Mouse (Mus musculus) lung, embryonic 14.5 days (tissue): Measurements from ENCODE around the gene Gm12166. TPM values are rescaled to one million over a fixed set of nuclear protein-coding genes. Genes with fewer than 3 reads are reported as not detected.

Source experiments
- ATAC-seq: fragments of 200-750 bp; cut with Nextera tagmentation; 2 replicates; pipeline ENCODE4 v1.8.0; 2017; ENCODE audit warnings: mild to moderate bottlenecking, moderate TSS enrichment, moderate library complexity; ENCODE audit not compliant: insufficient read depth
- DNase-seq: peaks from one replicate; pipeline ENCODE4 v3.0.0-alpha.2; 2015
- H3K27ac ChIP-seq: fragments of 300-500 bp; sonication (generic); 2 replicates; pipeline ENCODE4 v1.5.1; 2014; ENCODE audit warnings: low read depth, mild to moderate bottlenecking, moderate library complexity
- H3K27me3 ChIP-seq: fragments of 300-500 bp; sonication (generic); 2 replicates; pipeline ENCODE4 v1.6.1; 2014; ENCODE audit warnings: low read length, control low read depth; ENCODE audit not compliant: insufficient read depth
- H3K36me3 ChIP-seq: fragments of 300-500 bp; sonication (generic); 2 replicates; pipeline ENCODE4 v1.6.1; 2014; ENCODE audit warnings: control low read depth; ENCODE audit not compliant: insufficient read depth
- H3K4me1 ChIP-seq: fragments of 300-500 bp; sonication (generic); 2 replicates; pipeline ENCODE4 v1.6.1; 2014; ENCODE audit warnings: antibody characterized with exemption, control low read depth; ENCODE audit not compliant: insufficient read depth
- H3K4me2 ChIP-seq: fragments of 300-500 bp; sonication (generic); 2 replicates; pipeline ENCODE4 v1.6.1; 2014; ENCODE audit warnings: mild to moderate bottlenecking
- H3K4me3 ChIP-seq: fragments of 300-500 bp; sonication (generic); 2 replicates; pipeline ENCODE4 v1.5.1; 2014; ENCODE audit warnings: low read depth, low read length
- H3K9ac ChIP-seq: fragments of 300-500 bp; sonication (generic); 2 replicates; pipeline ENCODE4 v1.6.1; 2014
- H3K9me3 ChIP-seq: fragments of 300-500 bp; sonication (generic); 2 replicates; pipeline ENCODE4 v1.6.1; 2016; ENCODE audit warnings: low read depth, low read length, control low read depth
- CTCF ChIP-seq: IDR thresholded peaks from 2 replicates; pipeline ENCODE4 v1.5.1; 2016; ENCODE audit warnings: antibody characterized with exemption, low read depth
- WGBS: fragments of 180-500 bp; shearing (Covaris S2); extraction: QIAGEN DNeasy Blood & Tissue Kit; methylation state at CpG from one replicate; pipeline ENCODE4 v1.1.7; 2014; 5-methylcytosine and 5-hydroxymethylcytosine counted together
- polyA plus RNA-seq: library from polyadenylated mRNA; unstranded; fragments of >200 nt; fragmentation: Nextera tagmentation; extraction: Ambion mirVana; gene quantifications from 2 replicates; pipeline ENCODE4 v1.2.1, GENCODE M21; 2014

Gm12166 gene
- polyA plus RNA-seq, 1 experiment from 2014 or later = 6.1 TPM

DNA sequence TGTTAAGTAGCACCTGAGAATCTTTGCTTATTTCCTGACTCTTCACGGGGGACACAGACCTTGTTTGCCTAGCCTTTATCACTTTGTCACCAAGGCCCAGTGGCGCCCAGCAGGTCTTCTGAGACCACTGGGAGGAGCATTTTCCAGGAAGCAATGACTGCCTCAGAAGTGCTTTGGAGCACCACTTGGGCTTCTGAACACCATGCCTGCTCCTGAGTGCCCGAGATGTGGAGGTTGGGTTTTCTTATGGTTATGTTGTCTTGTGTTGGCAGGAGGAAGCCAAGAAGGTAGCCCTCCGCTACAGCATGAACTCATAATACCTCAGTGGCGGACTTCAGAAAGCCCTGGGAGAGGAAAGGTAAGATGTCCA, 8.5 kb upstream of the Gm12166 start:
- Histone ChIP-seq H3K4me3 (no peak overlapping the region), H3K9me3 (no peaks in the 10 kb centered on the region), H3K27me3 (no peaks in the 10 kb centered on the region), H3K36me3 (peaks cover 28% of the 10 kb centered on the region), H3K4me1 (peaks cover 35% of the 10 kb centered on the region), H3K27ac (0 out of 2 replicates have a peak overlapping the region, but pooled peaks have one; percentile 4), H3K4me2 (no peak overlapping the region), H3K9ac (no peak overlapping the region)
- WGBS = 53% methylated on average over 5 of the region's 5 CpGs
- DNase-seq (no peak), ATAC-seq (no peak)
- no peak for TF ChIP-seq CTCF

DNA sequence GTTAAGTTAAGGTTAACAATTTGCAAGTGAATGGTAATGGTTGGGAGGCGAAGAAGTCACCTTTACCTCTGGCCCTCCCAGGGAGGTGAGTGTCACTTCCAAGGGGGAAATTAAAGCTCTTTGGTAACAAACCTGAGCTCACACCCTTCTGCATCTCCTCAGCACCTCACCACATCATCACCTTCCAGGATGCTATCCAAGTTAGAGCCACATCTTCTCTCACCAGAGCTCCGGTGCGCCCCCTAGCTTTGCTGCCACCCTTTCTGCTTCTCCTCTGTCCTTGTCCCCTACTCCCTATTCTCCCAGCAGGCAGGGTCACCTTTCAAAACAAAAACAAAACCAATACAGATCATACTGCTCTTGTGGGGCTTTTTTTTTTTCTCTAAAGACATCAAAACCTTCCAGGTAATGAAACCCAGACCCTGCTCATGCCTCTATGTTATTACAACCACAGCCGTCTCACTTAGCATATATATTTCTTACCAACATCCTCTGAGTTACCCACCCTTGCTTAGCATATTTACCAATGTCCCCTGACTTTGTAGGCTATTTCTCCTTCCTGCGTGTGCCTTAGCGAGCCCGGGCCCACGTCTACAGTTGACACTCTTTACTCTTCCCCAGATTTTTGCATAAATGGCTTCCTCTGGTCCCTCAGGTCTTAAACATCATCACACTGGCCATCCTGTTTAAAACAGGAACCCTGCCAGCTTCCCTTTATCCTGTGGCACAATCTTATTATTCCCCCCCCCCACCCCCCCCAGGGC, 7.9 kb upstream of the Gm12166 start:
- peaks cover 26% of the 10 kb centered on the region for H3K36me3 ChIP-seq
- peak; percentile 43 for TF ChIP-seq CTCF
- no peak overlapping the region for H3K4me3 ChIP-seq
- ATAC-seq (no peak), DNase-seq (no peak)
- no peaks in the 10 kb centered on the region for H3K27me3 ChIP-seq
- 60% methylated on average over 8 of the region's 8 CpGs for WGBS
- H3K27ac ChIP-seq = no peak overlapping the region
- H3K4me2 ChIP-seq = no peak overlapping the region
- H3K9ac ChIP-seq = no peak overlapping the region
- H3K9me3 ChIP-seq = no peaks in the 10 kb centered on the region
- H3K4me1 ChIP-seq = peaks cover 32% of the 10 kb centered on the region

DNA sequence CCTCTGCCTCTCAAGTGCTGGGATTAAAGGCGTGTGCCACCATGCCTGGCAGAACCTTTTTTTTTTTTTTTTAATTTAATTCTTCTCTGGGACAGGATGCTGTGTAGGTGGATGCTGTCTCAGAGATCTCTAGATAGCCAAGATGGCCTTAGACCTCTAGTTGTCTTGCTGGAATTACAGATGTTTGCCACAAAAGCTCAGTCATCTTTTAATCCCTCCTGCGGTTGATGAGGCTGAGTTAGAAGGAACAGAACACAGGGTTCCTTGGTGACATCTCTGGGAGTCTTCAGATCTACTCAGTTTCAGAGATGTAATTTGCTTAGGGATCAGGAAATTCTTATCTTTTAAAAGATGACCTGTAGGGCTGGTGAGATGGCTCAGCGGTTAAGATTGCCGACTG, 6.8 kb upstream of the Gm12166 start:
- Histone ChIP-seq H3K9ac (no peak overlapping the region), H3K4me1 (peaks cover 26% of the 10 kb centered on the region), H3K4me3 (no peak overlapping the region), H3K9me3 (no peaks in the 10 kb centered on the region), H3K27me3 (no peaks in the 10 kb centered on the region), H3K36me3 (peaks cover 23% of the 10 kb centered on the region), H3K27ac (no peak overlapping the region), H3K4me2 (peak overlapping the region; percentile 63; the same call in 1 of the 2 replicates)
- TF ChIP-seq CTCF = no peak
- ATAC-seq (no peak), DNase-seq (no peak)
- WGBS = 88% methylated on average over 4 of the region's 4 CpGs

- ATAC-seq = no peak
- Histone ChIP-seq H3K9me3 (no peaks in the 10 kb centered on the region), H3K4me3 (peak overlapping the region; percentile 68), H3K27ac (peak overlapping the region; percentile 33), H3K9ac (peak overlapping the region; percentile 82), H3K36me3 (peaks cover 18% of the 10 kb centered on the region), H3K4me1 (peaks cover 19% of the 10 kb centered on the region), H3K4me2 (peak overlapping the region; percentile 63), H3K27me3 (no peaks in the 10 kb centered on the region)
- WGBS = 18% methylated on average over 9 of the region's 9 CpGs
- TF ChIP-seq CTCF = no peak
- DNase-seq = peak; percentile 42
Measured at GRCm38 (mm10) chr11:46058011-46058410, 5.9 kb upstream of the Gm12166 start.

GRCm38 (mm10) chr11:46056770-46057411, 4.8 kb upstream of the Gm12166 start:
- Histone ChIP-seq H3K4me1 (peaks cover 14% of the 10 kb centered on the region), H3K36me3 (peaks cover 13% of the 10 kb centered on the region), H3K4me2 (peak overlapping the region; percentile 63), H3K27ac (peak overlapping the region; percentile 94), H3K27me3 (no peaks in the 10 kb centered on the region), H3K9me3 (no peaks in the 10 kb centered on the region), H3K9ac (peak overlapping the region; percentile 82), H3K4me3 (peak overlapping the region; percentile 68)
- DNase-seq = peak; percentile 68
- TF ChIP-seq CTCF = no peak
- ATAC-seq = peak; percentile 30; the same call in 1 of the 2 replicates
- WGBS = under 1% methylated on average over 25 of the region's 25 CpGs

DNA sequence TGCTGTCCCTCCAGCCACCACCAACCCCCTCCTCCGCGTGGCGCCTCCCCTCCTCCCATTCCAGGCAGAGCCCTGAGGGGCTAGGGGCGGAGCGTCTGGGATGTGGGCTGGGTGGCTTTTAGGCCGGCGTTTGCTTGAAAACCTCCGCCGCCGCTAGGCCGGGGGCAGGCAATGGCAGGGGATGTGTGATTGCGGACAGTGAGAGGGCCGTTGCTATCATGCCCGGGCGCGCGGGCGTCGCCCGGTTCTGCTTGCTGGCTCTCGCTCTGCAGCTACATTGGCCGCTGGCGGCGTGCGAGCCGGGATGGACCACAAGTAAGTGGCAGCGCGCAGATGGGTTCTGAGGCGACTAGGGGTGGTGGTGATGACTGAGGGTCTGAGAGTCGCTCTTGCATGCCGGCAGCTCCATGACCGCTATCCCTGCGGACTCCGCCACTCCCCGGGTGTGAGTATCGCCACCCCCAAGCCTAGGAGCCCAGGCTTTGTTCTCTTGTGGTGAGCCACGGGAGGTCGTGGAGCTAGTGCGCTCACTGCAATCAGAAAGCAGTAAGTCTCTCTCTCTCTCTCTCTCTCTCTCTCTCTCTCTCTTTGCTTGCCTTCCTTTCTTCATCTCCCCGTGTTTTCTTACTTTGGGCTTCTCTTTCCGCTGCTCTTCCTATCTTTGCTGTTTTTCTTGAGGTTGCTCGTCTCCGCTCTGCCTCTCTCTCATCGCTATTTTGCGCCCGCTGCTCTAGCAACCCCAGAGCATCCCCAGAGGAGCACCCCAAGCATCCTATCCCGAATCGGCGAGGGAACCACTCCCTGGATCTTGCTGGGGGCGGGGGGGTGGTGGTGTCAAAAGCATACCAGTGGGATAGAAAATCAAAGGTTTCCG, 4.0 kb upstream of the Gm12166 start, which contains the start of gene Adam19:
Gene Adam19 (plus strand): TSS at position 97 of the 874 bp plus-strand sequence.
- under 1% methylated on average over 51 of the region's 51 CpGs for WGBS
- Histone ChIP-seq H3K4me1 (peaks cover 9% of the 10 kb centered on the region; the same call in 1 of the 2 replicates), H3K4me2 (peak within 1 kb of the TSS; percentile 63), H3K27ac (peak within 1 kb of the TSS; percentile 94), H3K4me3 (peak within 1 kb of the TSS; percentile 68), H3K27me3 (no peaks in the 10 kb centered on the region), H3K9me3 (no peaks in the 10 kb centered on the region), H3K36me3 (peaks cover 6% of the 10 kb centered on the region; the same call in 1 of the 2 replicates), H3K9ac (peak within 1 kb of the TSS; percentile 82)
- ATAC-seq = peak; percentile 86
- peak; percentile 35 for TF ChIP-seq CTCF
- peak; percentile 92 for DNase-seq
